In genomic region chr13:34875166-34875710, GRCm38 (mm10) we compare ENCODE assay signal across 8 mouse cellular contexts. TPM values are rescaled to one million over a fixed set of nuclear protein-coding genes. Genes with fewer than 3 reads are reported as not detected.
DNase-seq lines count a peak whose midpoint lies in the region; ATAC-seq lines count a peak whose summit lies in the region.

Gene Prpf4b (plus strand): TSS chr13:34875302.

- ATAC-seq in inflammation-experienced regulatory T-cells, adult 6 months, result peak; percentile 74
- ATAC-seq in megakaryocyte-erythroid progenitor cell, adult 5-6 weeks (replicated peaks; ENCODE audit: low FRiP score, low TSS enrichment, poor library complexity, severe bottlenecking), result peak; percentile 64

- peak; percentile 94 to 99 for DNase-seq in adrenal gland, adult (ENCODE audit: inconsistent age in 2 of 2, low spot score in 1 of 2)
- peak; percentile 94 for DNase-seq in embryo, embryonic 10.5 days (ENCODE audit: low spot score)
- DNase-seq in gastrocnemius, postnatal 14 days, result peak; percentile 93
- DNase-seq in left cerebral cortex, postnatal 10 days (ENCODE audit: extremely low spot score in 1 of 2, low spot score in 2 of 2), result peak; percentile 90 to 95
- peak; percentile 94 for DNase-seq in right cerebral cortex, postnatal 25 days
- DNase-seq in urinary bladder, postnatal 4 days (ENCODE audit: low spot score in 2 of 2), result peak; percentile 89 to 91

- intact Hi-C loops in gastrocnemius, postnatal 14 days (cut with DNase I; ENCODE audit: low total_unique reads), result loop anchor here (10.0 kb wide), 1 partner anchor 690 kb away; no protein-coding TSS in a partner anchor
- intact Hi-C loops in left cerebral cortex, postnatal 10 days (cut with DNase I), result loop anchor here (10.0 kb wide), 2 partner anchors 530 to 690 kb away; partner anchors contain the start of gene Slc22a23

RNA-seq across cellular contexts. Expression of gene Prpf4b, which starts in this region (rescaled TPM):
- total RNA-seq in gastrocnemius, postnatal 14 days (2021), result 10 to 100 TPM; 23.0 to 26.0 TPM
- polyA plus RNA-seq in inflammation-experienced regulatory T-cells, adult 6 months (2017; shearing (Covaris generic)), result 100 to 1,000 TPM in 1 of 3 experiments, 10 to 100 TPM in 2; 70.1 to 114 (median 85.7) TPM
- 10 to 100 TPM; 79.0 to 79.9 TPM for total RNA-seq in left cerebral cortex, postnatal 10 days (2021)
- 173 and 238 TPM in 2 replicates for total RNA-seq in megakaryocyte-erythroid progenitor cell, adult 5-6 weeks (2014; fragmentation: Nextera tagmentation)
- total RNA-seq in megakaryocyte-erythroid progenitor cell, adult 5-6 weeks (2017), result 269 and 276 TPM in 2 replicates

Comparison
In these comparisons a context has a peak if more than half of its experiments do, and no peak if none do; other contexts are left out.
1. Peak in every context shown above with its lines: DNase-seq and ATAC-seq.